Mouse (Mus musculus): Measurements from ENCODE around the gene Inpp5e. TPM values are rescaled to one million over a fixed set of nuclear protein-coding genes. Genes with fewer than 3 reads are reported as not detected.

Gene Inpp5e
- polyA plus RNA-seq, 1 experiment: 47.4 TPM

- Histone ChIP-seq H3K4me3 (ENCODE audit: control insufficient read depth, insufficient read depth, low read length) (no peak overlapping the region), H3K27me3 (ENCODE audit: control insufficient read depth, insufficient read depth, low read length) (no peaks in the 10 kb centered on the region), H3K36me3 (ENCODE audit: control insufficient read depth, insufficient read depth, low read length) (peaks cover 76% of the 10 kb centered on the region), H3K4me1 (replicated peaks; ENCODE audit: control insufficient read depth, insufficient read depth, low read length) (no peaks in the 10 kb centered on the region), H3K27ac (ENCODE audit: control insufficient read depth, insufficient read depth, low read length) (no peak overlapping the region)
- WGBS: 100% methylated on average over 1 of the region's 1 CpGs
- DNase-seq: no peak
- TF ChIP-seq CTCF (IDR thresholded peaks at IDR 0.05; ENCODE audit: borderline replicate concordance, control insufficient read depth, extremely low read depth, insufficient read depth, low read length, poor library complexity) (no peak), POLR2A (IDR thresholded peaks at IDR 0.05; ENCODE audit: control insufficient read depth, extremely low read depth, insufficient read depth, low read length, poor library complexity) (no peak)
Observed at GRCm38 (mm10) chr2:26423086-26423485, 14.1 kb upstream of the Inpp5e start.

DNA sequence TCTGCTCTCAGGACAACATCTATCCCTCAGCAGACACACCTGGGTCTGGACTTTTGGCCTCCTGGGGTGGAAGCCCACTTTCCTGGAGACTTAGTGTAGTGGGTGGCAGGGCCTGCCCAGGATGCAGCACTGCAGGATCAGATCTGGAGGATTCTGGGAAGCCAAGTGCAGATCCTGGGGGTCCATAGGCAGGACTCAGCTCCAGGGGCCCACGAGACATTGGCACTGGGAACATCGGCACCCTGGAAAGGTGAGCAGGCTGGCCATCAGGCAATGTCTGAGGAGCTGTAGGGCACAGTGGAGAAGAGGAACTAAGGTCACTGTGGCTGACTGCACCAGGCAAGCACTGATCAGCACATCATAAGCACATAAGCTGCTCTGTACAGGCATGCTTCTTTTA is 13.0 kb upstream of the Inpp5e start:
- WGBS: 98% methylated on average over 2 of the region's 2 CpGs
- H3K36me3 ChIP-seq (ENCODE audit: control insufficient read depth, insufficient read depth, low read length): peaks cover 75% of the 10 kb centered on the region
- DNase-seq: no peak
- no peak for TF ChIP-seq POLR2A (IDR thresholded peaks at IDR 0.05; ENCODE audit: control insufficient read depth, extremely low read depth, insufficient read depth, low read length, poor library complexity)
- TF ChIP-seq CTCF (IDR thresholded peaks at IDR 0.05; ENCODE audit: borderline replicate concordance, control insufficient read depth, extremely low read depth, insufficient read depth, low read length, poor library complexity): no peak
- H3K4me3 ChIP-seq (ENCODE audit: control insufficient read depth, insufficient read depth, low read length): no peak overlapping the region
- H3K27me3 ChIP-seq (ENCODE audit: control insufficient read depth, insufficient read depth, low read length): no peaks in the 10 kb centered on the region
- H3K27ac ChIP-seq (ENCODE audit: control insufficient read depth, insufficient read depth, low read length): no peak overlapping the region
- H3K4me1 ChIP-seq (replicated peaks; ENCODE audit: control insufficient read depth, insufficient read depth, low read length): no peaks in the 10 kb centered on the region

GRCm38 (mm10) chr2:26418120-26418519 is 9.1 kb upstream of the Inpp5e start:
- Histone ChIP-seq H3K4me3 (ENCODE audit: control insufficient read depth, insufficient read depth, low read length) (no peak overlapping the region), H3K4me1 (replicated peaks; ENCODE audit: control insufficient read depth, insufficient read depth, low read length) (no peaks in the 10 kb centered on the region), H3K36me3 (ENCODE audit: control insufficient read depth, insufficient read depth, low read length) (peaks cover 60% of the 10 kb centered on the region), H3K27ac (ENCODE audit: control insufficient read depth, insufficient read depth, low read length) (no peak overlapping the region), H3K27me3 (ENCODE audit: control insufficient read depth, insufficient read depth, low read length) (no peaks in the 10 kb centered on the region)
- TF ChIP-seq POLR2A (IDR thresholded peaks at IDR 0.05; ENCODE audit: control insufficient read depth, extremely low read depth, insufficient read depth, low read length, poor library complexity): no peak
- no peak for TF ChIP-seq CTCF (IDR thresholded peaks at IDR 0.05; ENCODE audit: borderline replicate concordance, control insufficient read depth, extremely low read depth, insufficient read depth, low read length, poor library complexity)
- no peak for DNase-seq
- 84% methylated on average over 1 of the region's 1 CpGs for WGBS

GRCm38 (mm10) chr2:26417066-26417465 is 8.1 kb upstream of the Inpp5e start:
- DNase-seq: no peak
- Histone ChIP-seq H3K27ac (ENCODE audit: control insufficient read depth, insufficient read depth, low read length) (no peak overlapping the region), H3K36me3 (ENCODE audit: control insufficient read depth, insufficient read depth, low read length) (peaks cover 50% of the 10 kb centered on the region), H3K4me3 (ENCODE audit: control insufficient read depth, insufficient read depth, low read length) (no peak overlapping the region), H3K4me1 (replicated peaks; ENCODE audit: control insufficient read depth, insufficient read depth, low read length) (no peaks in the 10 kb centered on the region), H3K27me3 (ENCODE audit: control insufficient read depth, insufficient read depth, low read length) (no peaks in the 10 kb centered on the region)
- no peak for TF ChIP-seq POLR2A (IDR thresholded peaks at IDR 0.05; ENCODE audit: control insufficient read depth, extremely low read depth, insufficient read depth, low read length, poor library complexity)
- no peak for TF ChIP-seq CTCF (IDR thresholded peaks at IDR 0.05; ENCODE audit: borderline replicate concordance, control insufficient read depth, extremely low read depth, insufficient read depth, low read length, poor library complexity)

DNA sequence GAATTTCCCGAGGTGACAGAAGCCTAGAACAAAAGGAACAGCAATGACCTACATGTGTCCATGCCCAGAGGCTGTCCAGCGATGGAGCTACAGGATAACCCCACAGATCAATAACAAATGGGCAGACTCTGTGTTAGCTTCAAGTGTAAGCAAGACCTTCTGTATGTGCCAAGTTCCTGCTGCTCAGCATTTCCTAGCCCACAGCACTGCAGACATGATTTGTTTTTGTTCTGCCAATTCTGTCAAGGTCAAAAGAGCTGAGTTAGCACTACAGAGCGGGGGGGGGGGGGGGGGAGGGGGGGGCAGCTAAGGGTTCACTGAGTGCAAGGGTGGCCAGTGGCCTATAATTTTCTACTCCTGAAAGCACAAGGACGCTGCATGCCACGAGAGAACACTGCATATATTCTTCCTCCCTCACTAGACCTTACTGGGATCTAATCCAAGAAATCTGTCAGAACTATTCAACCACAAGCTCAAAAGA is 2.0 kb upstream of the Inpp5e start:
- Histone ChIP-seq H3K36me3 (ENCODE audit: control insufficient read depth, insufficient read depth, low read length) (peaks cover 11% of the 10 kb centered on the region), H3K4me1 (replicated peaks; ENCODE audit: control insufficient read depth, insufficient read depth, low read length) (peaks cover 18% of the 10 kb centered on the region), H3K27ac (ENCODE audit: control insufficient read depth, insufficient read depth, low read length) (no peak overlapping the region), H3K4me3 (ENCODE audit: control insufficient read depth, insufficient read depth, low read length) (no peak overlapping the region), H3K27me3 (ENCODE audit: control insufficient read depth, insufficient read depth, low read length) (no peaks in the 10 kb centered on the region)
- no peak for TF ChIP-seq POLR2A (IDR thresholded peaks at IDR 0.05; ENCODE audit: control insufficient read depth, extremely low read depth, insufficient read depth, low read length, poor library complexity)
- TF ChIP-seq CTCF (IDR thresholded peaks at IDR 0.05; ENCODE audit: borderline replicate concordance, control insufficient read depth, extremely low read depth, insufficient read depth, low read length, poor library complexity): no peak
- 85% methylated on average over 5 of the region's 5 CpGs for WGBS
- no peak for DNase-seq

DNA sequence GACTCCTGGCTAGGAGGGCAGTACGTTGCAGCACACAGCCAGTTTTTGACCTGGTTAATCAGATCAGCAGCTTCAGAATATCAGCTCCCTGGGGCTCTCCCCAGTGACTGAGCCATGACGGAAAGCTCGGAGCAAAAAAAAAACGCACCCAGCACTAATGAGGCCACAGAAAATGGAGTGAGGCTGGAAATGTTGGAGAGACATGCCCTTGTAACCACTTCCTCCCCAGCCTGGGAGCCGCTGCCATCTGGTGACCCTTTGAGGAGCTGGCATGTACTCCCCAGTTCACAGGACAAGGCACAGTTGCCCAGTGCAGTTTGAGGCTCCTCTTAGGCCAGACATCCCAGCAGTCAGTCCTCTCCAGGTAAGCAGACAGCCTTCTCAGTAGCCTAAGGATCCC is 1.1 kb upstream of the Inpp5e start:
- DNase-seq: no peak
- Histone ChIP-seq H3K27me3 (ENCODE audit: control insufficient read depth, insufficient read depth, low read length) (no peaks in the 10 kb centered on the region), H3K27ac (ENCODE audit: control insufficient read depth, insufficient read depth, low read length) (no peak overlapping the region), H3K4me3 (ENCODE audit: control insufficient read depth, insufficient read depth, low read length) (no peak overlapping the region), H3K36me3 (ENCODE audit: control insufficient read depth, insufficient read depth, low read length) (peaks cover 2% of the 10 kb centered on the region), H3K4me1 (replicated peaks; ENCODE audit: control insufficient read depth, insufficient read depth, low read length) (peaks cover 19% of the 10 kb centered on the region)
- WGBS: 74% methylated on average over 5 of the region's 5 CpGs
- TF ChIP-seq CTCF (IDR thresholded peaks at IDR 0.05; ENCODE audit: borderline replicate concordance, control insufficient read depth, extremely low read depth, insufficient read depth, low read length, poor library complexity): no peak

DNA sequence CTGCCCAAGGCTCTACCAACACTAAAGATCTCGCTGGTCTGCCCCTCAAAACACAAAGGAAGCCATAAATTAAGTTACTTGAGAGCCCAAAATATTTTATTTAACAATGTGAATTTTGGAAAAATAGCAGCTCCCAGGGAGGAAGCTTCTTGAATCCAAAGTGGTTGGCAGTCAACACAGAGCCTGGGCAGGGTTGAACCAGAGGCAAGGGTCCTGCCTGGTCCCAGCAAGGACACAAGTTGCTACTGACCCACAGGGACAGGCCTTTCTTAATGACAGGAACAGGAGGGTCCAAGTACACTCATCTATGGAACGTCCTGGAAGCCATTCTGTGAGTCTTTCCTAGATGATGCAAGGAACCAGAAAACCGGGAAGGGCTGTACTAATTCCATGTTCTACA is 359 bp upstream of the Inpp5e start:
- H3K36me3 ChIP-seq (ENCODE audit: control insufficient read depth, insufficient read depth, low read length): no peaks in the 10 kb centered on the region
- H3K27ac ChIP-seq (ENCODE audit: control insufficient read depth, insufficient read depth, low read length): no peak overlapping the region
- DNase-seq: no peak
- TF ChIP-seq CTCF (IDR thresholded peaks at IDR 0.05; ENCODE audit: borderline replicate concordance, control insufficient read depth, extremely low read depth, insufficient read depth, low read length, poor library complexity) (no peak), POLR2A (IDR thresholded peaks at IDR 0.05; ENCODE audit: control insufficient read depth, extremely low read depth, insufficient read depth, low read length, poor library complexity) (no peak)
- H3K27me3 ChIP-seq (ENCODE audit: control insufficient read depth, insufficient read depth, low read length): no peaks in the 10 kb centered on the region
- WGBS: 63% methylated on average over 3 of the region's 3 CpGs
- H3K4me3 ChIP-seq (ENCODE audit: control insufficient read depth, insufficient read depth, low read length): no peak overlapping the region
- H3K4me1 ChIP-seq (replicated peaks; ENCODE audit: control insufficient read depth, insufficient read depth, low read length): peaks cover 19% of the 10 kb centered on the region

Data from thymus, adult 2 months (tissue).